Mouse (Mus musculus): Measurements from ENCODE around the gene Esyt2. TPM values are rescaled to one million over a fixed set of nuclear protein-coding genes. Genes with fewer than 3 reads are reported as not detected.

Esyt2 gene
- polyA plus RNA-seq, 1 experiment from 2014 or later, result 19.0 TPM

DNA sequence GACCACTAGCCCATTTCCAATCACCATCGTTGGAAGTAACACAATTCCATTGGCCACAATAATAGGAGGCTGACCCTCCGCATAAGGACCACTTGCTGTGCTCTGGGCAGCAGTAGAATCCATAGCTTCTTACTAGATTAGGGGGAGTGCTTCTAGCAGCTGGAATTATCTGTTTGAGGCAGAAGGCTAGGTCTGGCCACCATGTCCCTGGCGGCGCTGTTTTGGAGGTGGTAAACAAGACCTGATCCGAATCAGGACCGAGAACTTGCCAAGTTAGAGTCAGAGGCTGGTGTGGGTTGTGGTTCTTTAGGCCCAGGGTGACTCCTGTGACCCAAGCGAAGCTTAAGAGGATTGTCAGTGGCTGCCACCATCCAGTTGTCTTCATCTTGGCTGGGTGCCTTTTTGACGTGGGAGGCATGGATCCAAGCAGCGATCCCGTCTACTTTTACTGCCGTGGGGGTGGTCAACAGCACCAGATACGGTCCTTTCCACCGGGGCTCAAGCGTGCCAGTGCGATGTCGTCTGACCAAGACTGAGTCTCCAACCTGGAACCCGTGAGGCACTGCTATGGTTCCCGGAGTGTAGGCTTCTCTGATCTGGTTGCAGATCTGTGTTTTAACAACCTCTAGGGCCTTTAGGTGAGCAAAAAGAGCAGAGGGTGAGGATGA lies 123.2 kb downstream of the Esyt2 start:
- peak overlapping the region; percentile 84 for H3K4me2 ChIP-seq
- peak; percentile 6; the same call in 1 of the 2 replicates for ATAC-seq (ENCODE audit: insufficient number of reproducible peaks, insufficient read depth, low FRiP score, low TSS enrichment, low read depth)
- 94% methylated on average over 18 of the region's 18 CpGs for whole genome bisulfite sequencing
- no peaks in the 10 kb centered on the region for H3K27me3 ChIP-seq
- no peak overlapping the region for H3K27ac ChIP-seq
- peaks cover 4% of the 10 kb centered on the region for H3K4me1 ChIP-seq (replicated peaks)
- H3K9ac ChIP-seq (replicated peaks), result no peak overlapping the region
- peaks cover 48% of the 10 kb centered on the region for H3K9me3 ChIP-seq
- H3K36me3 ChIP-seq, result peaks cover 46% of the 10 kb centered on the region
- H3K4me3 ChIP-seq (replicated peaks), result peak overlapping the region; percentile 74

DNA sequence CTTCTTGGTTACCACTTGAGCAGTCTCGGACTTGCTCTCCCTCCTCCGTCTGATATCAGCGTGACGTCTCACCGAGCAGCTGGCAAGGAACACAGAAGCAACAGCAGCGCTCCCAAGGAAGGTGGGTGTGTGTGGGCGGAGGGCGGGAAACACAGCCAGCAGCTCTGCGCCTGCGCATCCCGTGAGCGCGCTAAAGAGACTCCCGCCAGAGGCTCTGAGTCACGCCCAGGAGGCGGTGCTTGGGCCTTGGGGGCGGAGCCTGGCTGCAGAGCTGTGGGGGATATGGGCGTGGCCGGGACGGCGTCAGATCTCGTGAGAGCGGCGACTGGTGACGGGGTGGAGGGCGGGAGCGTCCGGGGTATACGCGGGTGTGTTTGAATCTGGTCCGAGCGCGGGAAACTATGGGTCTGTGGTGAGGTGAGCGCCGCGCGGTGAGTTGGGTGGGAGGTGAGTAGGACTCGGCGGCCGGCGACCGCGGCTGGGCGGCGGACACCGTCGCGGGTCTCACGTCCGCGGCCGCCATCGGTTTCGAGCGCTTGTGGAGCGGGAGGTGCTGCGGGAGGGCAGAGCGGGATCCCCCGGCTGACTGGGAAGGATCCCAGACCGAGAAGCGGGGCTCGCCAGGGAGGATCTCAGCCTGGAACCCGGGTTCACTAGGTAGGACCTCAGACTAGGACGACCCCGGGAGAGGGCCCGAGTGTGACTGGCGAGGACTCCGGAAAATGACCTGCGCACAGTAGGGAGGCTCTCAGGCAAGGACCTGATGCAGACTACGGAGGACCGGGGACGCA lies 124.2 kb downstream of the Esyt2 start, which contains the start of gene Ncapg2:
Gene Ncapg2, plus strand, starts transcription at position 358 of the 791 bp plus-strand sequence.
- Histone ChIP-seq H3K27ac (peak within 1 kb of the TSS; percentile 62; the same call in 1 of the 2 replicates), H3K27me3 (no peaks in the 10 kb centered on the region), H3K9me3 (peaks cover 37% of the 10 kb centered on the region), H3K9ac (replicated peaks) (peak within 1 kb of the TSS; percentile 83), H3K4me1 (replicated peaks) (peaks cover 4% of the 10 kb centered on the region), H3K36me3 (peaks cover 57% of the 10 kb centered on the region), H3K4me2 (peak within 1 kb of the TSS; percentile 84), H3K4me3 (replicated peaks) (peak within 1 kb of the TSS; percentile 74)
- peak; percentile 98 for ATAC-seq (ENCODE audit: insufficient number of reproducible peaks, insufficient read depth, low FRiP score, low TSS enrichment, low read depth)
- WGBS, result under 1% methylated on average over 72 of the region's 72 CpGs

DNA sequence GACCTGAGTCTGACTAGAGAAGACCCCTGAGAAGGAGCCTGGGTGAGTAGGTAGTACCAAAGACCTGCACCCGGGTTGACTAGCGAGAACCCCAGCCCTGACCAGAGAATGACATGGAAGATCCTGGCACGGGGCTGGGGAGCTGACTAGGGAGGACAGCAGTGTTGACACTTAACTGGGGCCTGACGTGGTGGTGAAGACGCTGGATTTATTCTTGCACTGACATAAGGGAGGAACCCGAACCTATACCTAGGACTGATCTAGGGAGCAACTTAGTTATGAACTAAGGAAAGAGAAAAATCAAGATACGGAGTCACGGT lies 124.8 kb downstream of the Esyt2 start:
- Histone ChIP-seq H3K4me2 (peak overlapping the region; percentile 84), H3K27ac (0 out of 2 replicates have a peak overlapping the region, but pooled peaks have one; percentile 62), H3K36me3 (peaks cover 60% of the 10 kb centered on the region), H3K27me3 (no peaks in the 10 kb centered on the region), H3K9me3 (peaks cover 37% of the 10 kb centered on the region), H3K9ac (replicated peaks) (peak overlapping the region; percentile 83), H3K4me1 (replicated peaks) (peaks cover 4% of the 10 kb centered on the region), H3K4me3 (replicated peaks) (peak overlapping the region; percentile 74)
- WGBS, result 14% methylated on average over 8 of the region's 8 CpGs
- ATAC-seq (ENCODE audit: insufficient number of reproducible peaks, insufficient read depth, low FRiP score, low TSS enrichment, low read depth), result no peak

GRCm38 (mm10) chr12:116407883-116408282 lies 126.9 kb downstream of the Esyt2 start:
- H3K9ac ChIP-seq (replicated peaks), result no peak overlapping the region
- H3K4me2 ChIP-seq, result no peak overlapping the region
- no peaks in the 10 kb centered on the region for H3K27me3 ChIP-seq
- no peak for ATAC-seq (ENCODE audit: insufficient number of reproducible peaks, insufficient read depth, low FRiP score, low TSS enrichment, low read depth)
- H3K36me3 ChIP-seq, result peaks cover 50% of the 10 kb centered on the region
- peaks cover 4% of the 10 kb centered on the region for H3K4me1 ChIP-seq (replicated peaks)
- peaks cover 16% of the 10 kb centered on the region for H3K9me3 ChIP-seq
- no peak overlapping the region for H3K4me3 ChIP-seq (replicated peaks)
- no peak overlapping the region for H3K27ac ChIP-seq
- WGBS, result 96% methylated on average over 5 of the region's 5 CpGs

DNA sequence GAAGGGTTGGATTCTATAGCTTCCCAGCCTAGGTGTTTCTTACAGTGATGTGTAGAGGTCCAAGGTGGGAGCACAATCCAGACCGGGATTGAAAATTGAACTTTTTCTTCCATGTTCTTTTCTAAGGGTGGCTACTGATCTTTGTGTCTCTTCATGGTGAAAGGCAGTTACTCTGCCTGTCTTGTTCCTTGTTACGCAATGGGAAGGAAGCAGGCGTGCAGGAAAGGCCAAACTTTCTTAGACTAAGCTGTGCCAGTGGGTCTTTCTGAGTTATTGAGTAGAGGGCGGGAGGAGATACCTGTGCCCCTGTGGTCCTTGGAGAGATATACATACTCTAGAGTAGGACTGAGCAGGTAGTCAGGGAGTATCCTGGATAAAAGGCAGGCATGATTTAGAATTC lies 133.9 kb downstream of the Esyt2 start:
- Histone ChIP-seq H3K9me3 (no peaks in the 10 kb centered on the region), H3K9ac (replicated peaks) (no peak overlapping the region), H3K27ac (no peak overlapping the region), H3K36me3 (peaks cover 60% of the 10 kb centered on the region), H3K27me3 (no peaks in the 10 kb centered on the region), H3K4me3 (replicated peaks) (no peak overlapping the region), H3K4me2 (no peak overlapping the region), H3K4me1 (replicated peaks) (no peaks in the 10 kb centered on the region)
- no peak for ATAC-seq (ENCODE audit: insufficient number of reproducible peaks, insufficient read depth, low FRiP score, low TSS enrichment, low read depth)
- 94% methylated on average over 4 of the region's 4 CpGs for WGBS

GRCm38 (mm10) chr12:116416514-116416913 lies 135.5 kb downstream of the Esyt2 start:
- Histone ChIP-seq H3K4me1 (replicated peaks) (no peaks in the 10 kb centered on the region), H3K27ac (no peak overlapping the region), H3K36me3 (peaks cover 62% of the 10 kb centered on the region), H3K4me3 (replicated peaks) (no peak overlapping the region), H3K9ac (replicated peaks) (no peak overlapping the region), H3K9me3 (no peaks in the 10 kb centered on the region), H3K27me3 (no peaks in the 10 kb centered on the region), H3K4me2 (no peak overlapping the region)
- no peak for ATAC-seq (ENCODE audit: insufficient number of reproducible peaks, insufficient read depth, low FRiP score, low TSS enrichment, low read depth)
- 92% methylated on average over 1 of the region's 1 CpGs for WGBS

DNA sequence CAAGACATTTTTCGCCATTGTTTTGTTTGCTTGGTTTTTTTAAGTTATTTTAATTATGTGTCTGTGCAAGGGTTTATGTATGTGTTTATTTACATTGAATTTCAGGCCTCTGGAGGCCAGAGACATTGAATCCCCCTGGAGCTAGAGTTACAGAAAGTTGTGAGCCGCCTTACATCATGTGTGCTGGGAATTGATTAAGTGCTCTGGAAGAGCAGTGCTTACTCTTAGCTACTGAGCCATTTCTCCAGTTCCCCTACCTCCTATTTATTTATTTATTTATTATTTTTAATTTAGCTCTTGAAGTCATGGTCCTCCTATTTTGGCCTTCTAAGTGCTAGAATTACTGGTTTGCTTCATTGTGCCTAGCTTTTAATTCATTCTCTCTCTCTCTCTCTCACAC lies 140.7 kb downstream of the Esyt2 start:
- H3K27ac ChIP-seq, result no peak overlapping the region
- H3K4me2 ChIP-seq, result no peak overlapping the region
- WGBS, result 82% methylated on average over 2 of the region's 2 CpGs
- H3K36me3 ChIP-seq, result peaks cover 75% of the 10 kb centered on the region
- no peaks in the 10 kb centered on the region for H3K27me3 ChIP-seq
- H3K9ac ChIP-seq (replicated peaks), result no peak overlapping the region
- no peaks in the 10 kb centered on the region for H3K4me1 ChIP-seq (replicated peaks)
- no peak overlapping the region for H3K4me3 ChIP-seq (replicated peaks)
- no peak for ATAC-seq (ENCODE audit: insufficient number of reproducible peaks, insufficient read depth, low FRiP score, low TSS enrichment, low read depth)
- no peaks in the 10 kb centered on the region for H3K9me3 ChIP-seq

DNA sequence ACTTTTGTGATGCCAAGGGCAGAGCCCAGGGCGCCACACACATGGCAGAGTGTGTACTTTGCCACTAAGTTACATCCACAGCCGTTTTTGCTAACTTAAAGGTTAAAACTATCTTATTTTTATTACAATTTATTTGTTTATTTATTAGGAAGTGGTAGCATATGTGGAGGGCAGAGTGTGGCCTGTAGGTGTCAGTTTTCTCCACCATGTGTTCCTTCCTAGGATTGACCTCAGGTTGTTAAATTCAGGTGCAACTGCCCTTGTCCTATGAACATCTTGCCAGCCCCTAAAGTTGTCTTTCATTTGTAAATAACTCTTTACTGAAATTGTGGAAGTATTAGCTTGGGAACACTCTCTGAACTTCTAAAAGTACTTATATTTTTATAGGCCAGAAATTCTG lies 144.4 kb downstream of the Esyt2 start:
- no peak overlapping the region for H3K4me2 ChIP-seq
- no peaks in the 10 kb centered on the region for H3K27me3 ChIP-seq
- no peak overlapping the region for H3K27ac ChIP-seq
- H3K36me3 ChIP-seq, result peaks cover 81% of the 10 kb centered on the region
- H3K9ac ChIP-seq (replicated peaks), result no peak overlapping the region
- 90% methylated on average over 2 of the region's 2 CpGs for WGBS
- H3K9me3 ChIP-seq, result no peaks in the 10 kb centered on the region
- no peak overlapping the region for H3K4me3 ChIP-seq (replicated peaks)
- ATAC-seq (ENCODE audit: insufficient number of reproducible peaks, insufficient read depth, low FRiP score, low TSS enrichment, low read depth), result no peak
- no peaks in the 10 kb centered on the region for H3K4me1 ChIP-seq (replicated peaks)

DNA sequence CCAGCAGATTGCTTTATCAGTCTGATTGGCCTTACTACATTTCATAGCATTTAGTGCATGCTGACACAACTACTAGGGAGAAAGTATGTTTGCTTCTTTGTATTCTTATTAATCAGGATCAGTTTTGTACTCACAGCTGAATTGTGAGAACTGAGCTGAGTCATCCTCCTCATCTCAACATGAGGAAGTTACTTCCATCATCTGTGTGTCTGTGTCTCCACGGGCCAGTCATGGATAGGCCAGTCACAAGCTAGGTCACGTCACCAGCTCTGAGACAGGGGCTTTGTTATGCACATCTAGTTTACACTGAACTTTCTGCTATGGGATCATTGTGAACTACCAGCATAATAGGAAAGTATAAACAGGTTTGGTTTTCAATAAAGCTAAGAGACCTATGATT lies 152.7 kb downstream of the Esyt2 start:
- Histone ChIP-seq H3K9ac (replicated peaks) (no peak overlapping the region), H3K36me3 (peaks cover 73% of the 10 kb centered on the region), H3K4me3 (replicated peaks) (no peak overlapping the region), H3K4me1 (replicated peaks) (no peaks in the 10 kb centered on the region), H3K27me3 (no peaks in the 10 kb centered on the region), H3K9me3 (no peaks in the 10 kb centered on the region), H3K27ac (no peak overlapping the region), H3K4me2 (no peak overlapping the region)
- WGBS, result 88% methylated on average over 2 of the region's 2 CpGs
- no peak for ATAC-seq (ENCODE audit: insufficient number of reproducible peaks, insufficient read depth, low FRiP score, low TSS enrichment, low read depth)

- Histone ChIP-seq H3K9ac (replicated peaks) (no peak overlapping the region), H3K4me3 (replicated peaks) (no peak overlapping the region), H3K9me3 (no peaks in the 10 kb centered on the region), H3K27ac (no peak overlapping the region), H3K4me1 (replicated peaks) (no peaks in the 10 kb centered on the region), H3K4me2 (no peak overlapping the region), H3K27me3 (no peaks in the 10 kb centered on the region), H3K36me3 (peaks cover 72% of the 10 kb centered on the region)
- 81% methylated on average over 2 of the region's 2 CpGs for WGBS
- ATAC-seq (ENCODE audit: insufficient number of reproducible peaks, insufficient read depth, low FRiP score, low TSS enrichment, low read depth), result no peak
Observed at GRCm38 (mm10) chr12:116435232-116435631, 154.2 kb downstream of the Esyt2 start.

DNA sequence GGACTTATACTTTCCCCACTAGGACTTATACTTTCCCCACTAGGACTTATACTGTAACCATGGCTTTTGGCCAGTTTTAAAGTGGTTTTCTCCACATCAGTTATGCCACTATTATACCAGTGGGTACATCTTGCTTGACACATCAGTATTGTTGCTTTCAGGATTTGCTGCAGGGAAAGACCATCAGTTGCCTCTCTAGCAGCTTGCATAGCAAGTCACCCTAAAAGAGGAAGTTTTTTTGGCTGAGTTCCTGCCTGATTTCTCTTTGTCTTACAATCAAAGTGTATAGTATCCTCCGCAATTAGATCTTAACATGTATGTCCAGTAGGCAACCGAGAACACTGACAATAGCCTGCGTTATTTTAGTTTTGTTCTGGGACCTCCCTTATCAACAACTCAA lies 155.1 kb downstream of the Esyt2 start:
- H3K36me3 ChIP-seq, result peaks cover 73% of the 10 kb centered on the region
- no peaks in the 10 kb centered on the region for H3K27me3 ChIP-seq
- H3K9me3 ChIP-seq, result no peaks in the 10 kb centered on the region
- H3K27ac ChIP-seq, result no peak overlapping the region
- ATAC-seq (ENCODE audit: insufficient number of reproducible peaks, insufficient read depth, low FRiP score, low TSS enrichment, low read depth), result no peak
- no peaks in the 10 kb centered on the region for H3K4me1 ChIP-seq (replicated peaks)
- 90% methylated on average over 3 of the region's 3 CpGs for WGBS
- H3K9ac ChIP-seq (replicated peaks), result no peak overlapping the region
- no peak overlapping the region for H3K4me3 ChIP-seq (replicated peaks)
- H3K4me2 ChIP-seq, result no peak overlapping the region
